Mouse (Mus musculus) bone marrow macrophage, adult 2 months (primary cell): ENCODE results near the gene Slc39a2. TPM values are rescaled to one million over a fixed set of nuclear protein-coding genes. Genes with fewer than 3 reads are reported as not detected.

ENCODE experiments used
- H3K27ac ChIP-seq: 2 replicates; pipeline ENCODE4 v1.5.1; 2012; ENCODE audit warnings: low read depth, low read length; ENCODE audit not compliant: insufficient read depth
- H3K4me1 ChIP-seq: 2 replicates; pipeline ENCODE4 v1.6.1; 2012; ENCODE audit warnings: low read length; ENCODE audit not compliant: control insufficient read depth, insufficient read depth
- H3K4me3 ChIP-seq: 2 replicates; pipeline ENCODE4 v1.5.1; 2012; ENCODE audit warnings: mild to moderate bottlenecking, low read length, moderate library complexity; ENCODE audit not compliant: insufficient read depth
- CTCF ChIP-seq: IDR thresholded peaks from 2 replicates; pipeline ENCODE4 v1.5.1; 2012; ENCODE audit warnings: low read depth, mild to moderate bottlenecking, low read length, moderate library complexity
- POLR2A ChIP-seq: IDR thresholded peaks from 2 replicates; pipeline ENCODE4 v1.6.1; 2012; ENCODE audit warnings: mild to moderate bottlenecking, low read depth, low read length, borderline replicate concordance
- polyA plus RNA-seq: library from polyadenylated mRNA; stranded (reverse); fragments of >200 nt; gene quantifications from 2 replicates; pipeline ENCODE4 v1.2.4, GENCODE M21; 2012; ENCODE audit not compliant: missing spikeins, insufficient read depth, insufficient read length

The Slc39a2 gene
- polyA plus RNA-seq, 1 experiment, result 0.44 TPM

DNA sequence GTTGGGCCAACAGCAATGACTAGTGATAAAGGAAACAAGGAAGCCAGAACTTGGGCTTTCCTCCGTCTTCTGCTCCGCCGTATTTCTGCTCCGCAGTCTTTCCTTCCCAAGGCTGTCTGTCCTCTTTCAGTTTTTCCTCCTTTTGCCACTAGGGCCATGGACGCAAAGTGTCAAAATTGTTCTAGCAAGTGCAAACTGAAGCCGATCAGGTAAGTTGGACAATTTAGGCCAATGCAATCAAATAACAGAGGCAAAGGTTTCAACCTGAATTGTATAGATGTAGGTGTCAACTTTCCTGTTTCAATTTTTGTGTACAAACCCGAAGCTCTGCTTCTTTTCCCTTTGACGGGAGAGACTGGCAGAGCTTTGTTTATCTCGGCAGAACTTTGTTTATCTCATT, 37.3 kb downstream of the Slc39a2 start:
- Histone ChIP-seq H3K4me3 (no peak overlapping the region), H3K4me1 (no peaks in the 10 kb centered on the region), H3K27ac (no peak overlapping the region)
- TF ChIP-seq CTCF (no peak), POLR2A (no peak)

DNA sequence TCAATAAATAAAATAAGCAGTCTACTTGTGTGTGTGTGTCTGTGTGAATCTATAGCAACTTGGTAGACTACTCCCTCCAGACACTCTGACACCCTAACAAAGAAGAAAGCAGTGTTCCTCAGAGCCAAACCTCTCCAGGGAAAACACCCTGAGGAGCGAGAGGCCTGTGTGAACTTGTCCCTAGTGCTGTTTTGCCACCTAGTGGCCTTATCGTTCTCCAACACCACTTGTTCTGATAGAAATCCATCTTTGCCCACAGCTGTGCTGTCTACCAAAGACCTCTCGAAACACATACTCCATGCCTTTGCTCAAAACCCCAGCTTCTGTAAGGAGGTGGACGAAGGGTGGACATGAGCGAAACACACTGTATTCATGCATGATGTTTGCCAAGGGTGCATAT, 38.1 kb downstream of the Slc39a2 start:
- TF ChIP-seq POLR2A, result no peak
- peak; percentile 37; the same call in 1 of the 2 replicates for TF ChIP-seq CTCF
- Histone ChIP-seq H3K27ac (no peak overlapping the region), H3K4me1 (no peaks in the 10 kb centered on the region), H3K4me3 (no peak overlapping the region)

DNA sequence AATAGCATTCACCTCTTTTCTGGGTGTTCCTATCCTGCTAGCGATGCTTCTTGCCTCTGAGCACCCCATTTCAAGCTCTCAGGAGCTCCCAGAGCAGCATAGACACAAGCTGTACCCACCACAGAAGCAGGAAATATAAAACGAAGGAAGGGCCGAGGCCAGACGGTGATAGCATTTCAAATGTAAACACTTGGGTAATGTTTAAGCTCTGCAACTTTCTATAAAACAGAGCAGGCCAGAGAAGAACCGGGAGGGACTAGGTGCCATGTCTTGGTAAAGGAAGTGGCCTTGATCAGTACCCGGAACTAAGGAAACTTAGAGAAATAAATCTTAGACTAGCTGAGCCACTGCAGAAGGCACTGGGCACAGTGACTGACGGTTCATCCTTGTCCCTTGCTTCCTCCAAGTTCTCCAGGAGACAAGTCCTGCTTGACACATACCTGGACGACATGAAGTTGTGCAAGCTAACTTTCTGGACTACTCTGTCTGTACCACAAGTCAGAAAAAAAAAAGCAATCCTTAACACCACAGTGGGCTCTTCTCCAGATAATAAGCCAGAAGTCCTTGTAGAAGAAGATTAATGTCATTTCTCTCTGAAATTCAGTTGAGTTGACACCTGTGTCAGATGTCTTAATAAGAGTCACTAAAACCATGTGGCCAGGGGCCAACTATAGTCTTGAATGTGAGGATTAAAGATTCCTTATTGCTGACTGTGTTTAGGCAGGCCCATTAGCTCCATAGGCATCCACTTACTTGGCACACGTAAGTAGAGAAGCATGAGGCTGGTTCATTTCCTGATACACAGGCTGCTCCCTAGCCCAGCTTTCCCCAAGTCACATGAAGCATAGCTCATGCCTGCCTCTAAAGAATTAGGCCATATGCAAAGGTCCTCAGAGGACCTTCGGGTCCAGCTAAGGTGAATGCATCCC, 39.7 kb downstream of the Slc39a2 start:
- no peak overlapping the region for H3K27ac ChIP-seq
- no peaks in the 10 kb centered on the region for H3K4me1 ChIP-seq
- TF ChIP-seq CTCF (no peak), POLR2A (no peak)
- H3K4me3 ChIP-seq, result no peak overlapping the region

DNA sequence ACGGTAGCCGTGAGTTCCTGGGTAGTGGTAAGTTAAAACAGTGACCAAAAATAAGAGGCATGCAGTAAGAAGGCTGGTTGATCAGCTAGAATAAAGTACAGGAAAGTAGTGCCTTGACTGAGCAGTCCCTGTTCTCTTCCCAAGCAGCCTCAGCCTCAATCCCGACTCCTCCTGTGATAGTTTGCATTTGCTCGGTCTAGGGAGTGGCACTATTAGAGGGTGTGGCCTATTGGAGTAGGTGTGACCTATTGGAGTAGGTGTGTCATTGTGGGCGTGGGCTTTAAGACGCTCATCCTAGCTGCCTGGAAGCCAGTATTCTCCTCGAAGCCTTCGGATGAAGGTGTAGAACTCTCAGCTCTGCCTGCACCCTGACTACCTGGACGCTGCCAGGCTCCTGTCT, 46.3 kb downstream of the Slc39a2 start:
- H3K4me1 ChIP-seq, result peaks cover 13% of the 10 kb centered on the region
- TF ChIP-seq CTCF (no peak), POLR2A (no peak)
- H3K27ac ChIP-seq, result no peak overlapping the region
- H3K4me3 ChIP-seq, result no peak overlapping the region

DNA sequence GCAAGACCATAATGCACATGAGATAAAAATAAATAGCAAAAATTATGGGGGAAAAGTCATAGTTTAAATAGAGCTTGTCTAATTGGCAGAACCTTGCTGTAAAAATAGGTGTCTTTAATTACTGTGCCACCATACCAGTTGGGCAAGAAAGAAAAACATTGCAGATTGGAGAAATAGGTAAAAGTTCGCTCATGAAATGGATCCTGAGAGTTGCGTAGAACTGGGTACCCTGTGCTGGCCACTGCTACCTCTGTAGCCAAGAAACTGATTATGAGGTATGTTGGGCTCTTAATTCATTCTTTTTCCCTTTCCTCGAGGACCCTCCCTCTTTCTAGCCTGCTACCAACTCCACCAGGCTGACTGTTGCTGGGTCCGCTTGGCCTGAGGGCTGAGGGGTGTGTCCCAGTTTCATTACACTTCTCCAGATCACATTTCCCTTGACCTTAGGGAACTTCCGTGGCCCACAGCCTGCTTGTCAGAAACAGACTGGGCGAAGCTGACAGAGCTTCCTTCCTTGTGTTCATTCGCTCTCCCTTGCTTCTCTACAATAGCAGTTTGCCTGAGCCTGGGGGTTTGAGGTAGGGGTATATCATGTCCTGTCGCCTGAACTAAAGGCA, 48.4 kb downstream of the Slc39a2 start:
- H3K27ac ChIP-seq, result no peak overlapping the region
- TF ChIP-seq POLR2A, result no peak
- no peak for TF ChIP-seq CTCF
- H3K4me3 ChIP-seq, result no peak overlapping the region
- peaks cover 13% of the 10 kb centered on the region for H3K4me1 ChIP-seq

DNA sequence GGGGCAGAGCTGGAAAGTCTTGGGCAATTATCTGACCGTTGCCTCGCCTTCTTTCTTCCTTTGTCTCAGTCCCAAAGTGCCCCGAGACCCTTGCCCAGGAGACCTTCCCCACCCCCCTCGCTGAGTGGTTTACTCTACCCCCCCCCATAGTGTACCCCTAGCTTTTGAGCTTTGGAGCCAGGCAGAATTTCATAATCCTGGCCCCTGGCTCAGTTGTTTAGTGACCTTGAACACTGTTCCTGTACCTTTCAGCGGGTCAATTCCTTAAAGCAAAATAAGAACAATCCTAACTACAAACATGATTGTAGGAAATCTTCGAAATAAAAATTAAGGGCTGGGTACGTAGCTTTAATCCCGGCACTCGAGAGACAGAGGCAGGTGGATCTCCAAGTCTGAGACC, 48.9 kb downstream of the Slc39a2 start:
- H3K4me1 ChIP-seq, result peaks cover 13% of the 10 kb centered on the region
- no peak overlapping the region for H3K27ac ChIP-seq
- H3K4me3 ChIP-seq, result no peak overlapping the region
- TF ChIP-seq CTCF, result no peak
- no peak for TF ChIP-seq POLR2A

DNA sequence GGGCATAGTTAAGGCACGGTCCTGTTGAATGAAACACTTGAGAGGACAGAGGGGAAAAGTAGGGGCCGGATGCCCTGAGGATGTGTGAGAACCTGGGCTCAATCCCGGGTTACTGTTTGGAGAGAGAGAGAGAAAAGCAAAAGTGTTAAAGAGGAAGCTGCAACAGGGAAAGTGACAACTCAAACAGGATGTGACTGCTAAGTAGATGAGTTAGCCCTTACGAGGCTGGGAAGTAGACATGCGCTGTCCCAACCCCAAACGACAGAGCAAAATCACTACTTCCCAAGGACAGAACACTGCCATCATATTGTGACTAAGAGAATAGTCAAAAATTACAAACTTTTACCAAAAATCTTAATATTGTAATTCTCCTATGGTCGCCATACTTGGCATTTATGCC, 49.5 kb downstream of the Slc39a2 start:
- no peak overlapping the region for H3K4me3 ChIP-seq
- H3K27ac ChIP-seq, result no peak overlapping the region
- peaks cover 13% of the 10 kb centered on the region for H3K4me1 ChIP-seq
- TF ChIP-seq CTCF (no peak), POLR2A (no peak)

DNA sequence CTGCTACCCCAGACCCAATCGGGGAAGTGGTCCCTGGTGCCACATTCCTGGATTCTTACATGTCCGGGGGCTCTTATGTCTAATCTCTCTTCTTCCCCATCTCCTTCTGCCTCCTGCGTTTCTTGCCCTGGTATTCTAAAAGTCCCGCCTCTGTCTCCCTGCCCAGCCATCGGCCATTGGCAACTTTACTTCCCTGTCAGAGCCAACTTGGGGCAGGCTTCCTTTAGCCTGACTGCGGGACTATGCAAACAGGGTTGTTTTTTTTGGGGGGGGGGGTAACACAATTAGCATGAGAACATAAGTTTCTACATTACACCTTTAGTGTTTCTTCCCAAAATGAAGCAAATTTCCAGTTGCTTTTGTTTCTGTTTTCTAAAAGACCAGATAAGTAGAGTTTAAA, 50.6 kb downstream of the Slc39a2 start:
- H3K4me3 ChIP-seq, result no peak overlapping the region
- TF ChIP-seq POLR2A, result no peak
- TF ChIP-seq CTCF, result no peak
- peaks cover 13% of the 10 kb centered on the region for H3K4me1 ChIP-seq
- no peak overlapping the region for H3K27ac ChIP-seq

Other genes starting within 250 kb of the Slc39a2 start
- not detected in 2 replicates for gene Gm17079, start 197.4 kb upstream of the Slc39a2 start, polyA plus RNA-seq
- not detected in 2 replicates for gene Gm5800, start 175.7 kb upstream of the Slc39a2 start, polyA plus RNA-seq
- not detected in 2 replicates for gene Ang4, start 119.3 kb upstream of the Slc39a2 start, polyA plus RNA-seq
- gene AY358078, start 92.8 kb upstream of the Slc39a2 start, polyA plus RNA-seq, result not detected in 2 replicates
- not detected in 2 replicates for gene Ear6, start 39.2 kb upstream of the Slc39a2 start, polyA plus RNA-seq
- gene Mettl17, start 8.0 kb upstream of the Slc39a2 start, polyA plus RNA-seq, result 18.6 and 19.4 TPM in 2 replicates
- gene Ndrg2, start 21.3 kb downstream of the Slc39a2 start, polyA plus RNA-seq, result 0.91 and 2.5 TPM in 2 replicates
- not detected in 2 replicates for gene Tppp2, start 25.5 kb downstream of the Slc39a2 start, polyA plus RNA-seq
- not detected in 2 replicates for gene Rnase13, start 29.9 kb downstream of the Slc39a2 start, polyA plus RNA-seq
- 4.3 and 5.8 TPM in 2 replicates for gene Arhgef40, start 91.8 kb downstream of the Slc39a2 start, polyA plus RNA-seq
- not detected in 2 replicates for gene Tmem253, start 122.8 kb downstream of the Slc39a2 start, polyA plus RNA-seq
- 31.2 and 43.5 TPM in 2 replicates for gene Zfp219, start 127.8 kb downstream of the Slc39a2 start, polyA plus RNA-seq
- not detected in 2 replicates for gene Olfr221, start 149.6 kb downstream of the Slc39a2 start, polyA plus RNA-seq
- gene Hnrnpc, start 211.1 kb downstream of the Slc39a2 start, polyA plus RNA-seq, result 237 and 270 TPM in 2 replicates
- gene Rpgrip1, start 217.8 kb downstream of the Slc39a2 start, polyA plus RNA-seq, result 1.7 and 3.4 TPM in 2 replicates